Mouse (Mus musculus): Measurements from ENCODE around the gene Ralgapa2.

- TF ChIP-seq POLR2A (IDR thresholded peaks at IDR 0.05; ENCODE audit: insufficient read depth, low read length) (no peak), CTCF (IDR thresholded peaks at IDR 0.05; ENCODE audit: low read depth, low read length) (no peak), EP300 (IDR thresholded peaks at IDR 0.05; ENCODE audit: insufficient read depth, low read depth, low read length) (no peak)
These were observed 20.3 kb upstream of the Ralgapa2 start for GRCm38 (mm10) chr2:146532493-146532892.

All from ES-Bruce4 (cell line).